Mouse (Mus musculus) monocyte, adult 5-6 weeks (primary cell): ENCODE data around the gene Foxb1. TPM values are rescaled to one million over a fixed set of nuclear protein-coding genes. Genes with fewer than 3 reads are reported as not detected.

Source experiments
- ATAC-seq: fragments of 153-309, 156-312 bp; replicated peaks from 2 replicates; pipeline ENCODE4 v1.8.0; 2017; ENCODE audit warnings: mild to moderate bottlenecking; ENCODE audit not compliant: low TSS enrichment, insufficient number of reproducible peaks, severe bottlenecking, poor library complexity, low FRiP score
- total RNA-seq: library from RNA; stranded (forward); fragments of 200-1000, 200-491, 200-594 nt; gene quantifications from 3 replicates; pipeline ENCODE4 v1.2.3, GENCODE M21; 2017

Gene Foxb1
- not detected in 3 replicates for total RNA-seq

GRCm38 (mm10) chr9:69760371-69761301, at the start of gene Foxb1:
Foxb1 (minus strand) TSS chr9:69760940.
- no peak for ATAC-seq

DNA sequence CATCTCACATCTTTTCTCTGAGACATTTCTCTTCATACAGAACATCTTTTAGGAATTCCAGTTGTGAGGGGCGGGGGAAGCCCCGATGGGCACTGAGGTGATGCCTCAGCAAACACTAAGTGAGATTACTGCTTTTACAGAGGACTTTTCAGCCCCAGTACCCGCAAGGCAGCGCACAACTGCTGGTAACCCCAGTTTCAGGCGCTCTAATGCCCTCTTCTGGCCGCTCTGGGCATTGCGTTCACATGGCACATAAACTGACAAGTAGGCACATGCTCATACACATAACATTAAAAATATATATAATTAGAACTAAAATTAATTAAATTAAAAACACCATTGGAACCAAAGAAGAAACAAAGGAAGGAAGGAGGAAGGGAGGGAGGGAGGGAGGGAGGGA, 29.8 kb upstream of the Foxb1 start:
- ATAC-seq = no peak

- no peak for ATAC-seq
Observed at GRCm38 (mm10) chr9:69779996-69780395, 19.3 kb upstream of the Foxb1 start.

DNA sequence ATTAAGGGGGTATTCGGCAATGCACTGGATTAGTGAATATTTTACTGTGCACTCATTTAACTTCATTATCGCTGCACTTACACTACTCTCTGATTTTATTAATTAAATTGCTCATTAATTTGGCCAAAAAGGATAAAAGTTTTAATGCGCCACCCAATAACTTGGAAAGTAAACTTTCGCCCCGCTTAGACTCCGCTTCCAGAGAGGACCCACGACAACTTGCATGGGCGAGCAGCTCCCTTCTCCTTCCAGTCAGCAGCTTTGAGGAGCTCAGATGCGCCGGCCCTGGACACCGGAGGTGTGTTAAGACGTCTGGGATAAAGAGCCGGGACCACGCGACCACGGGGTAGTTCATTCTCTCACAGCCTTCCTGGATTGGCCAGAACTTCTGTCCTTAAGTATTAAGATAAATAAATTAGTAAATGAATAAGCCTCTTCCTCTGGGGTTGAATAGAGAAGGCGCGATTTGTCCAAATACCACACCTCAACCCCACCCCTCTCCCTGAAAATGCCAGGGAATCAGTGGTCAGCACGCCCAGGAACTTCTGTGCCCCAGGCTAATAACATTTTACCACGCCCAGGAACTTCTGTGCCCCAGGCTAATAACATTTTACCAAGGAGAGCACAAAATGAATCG, 9.3 kb upstream of the Foxb1 start:
- no peak for ATAC-seq

DNA sequence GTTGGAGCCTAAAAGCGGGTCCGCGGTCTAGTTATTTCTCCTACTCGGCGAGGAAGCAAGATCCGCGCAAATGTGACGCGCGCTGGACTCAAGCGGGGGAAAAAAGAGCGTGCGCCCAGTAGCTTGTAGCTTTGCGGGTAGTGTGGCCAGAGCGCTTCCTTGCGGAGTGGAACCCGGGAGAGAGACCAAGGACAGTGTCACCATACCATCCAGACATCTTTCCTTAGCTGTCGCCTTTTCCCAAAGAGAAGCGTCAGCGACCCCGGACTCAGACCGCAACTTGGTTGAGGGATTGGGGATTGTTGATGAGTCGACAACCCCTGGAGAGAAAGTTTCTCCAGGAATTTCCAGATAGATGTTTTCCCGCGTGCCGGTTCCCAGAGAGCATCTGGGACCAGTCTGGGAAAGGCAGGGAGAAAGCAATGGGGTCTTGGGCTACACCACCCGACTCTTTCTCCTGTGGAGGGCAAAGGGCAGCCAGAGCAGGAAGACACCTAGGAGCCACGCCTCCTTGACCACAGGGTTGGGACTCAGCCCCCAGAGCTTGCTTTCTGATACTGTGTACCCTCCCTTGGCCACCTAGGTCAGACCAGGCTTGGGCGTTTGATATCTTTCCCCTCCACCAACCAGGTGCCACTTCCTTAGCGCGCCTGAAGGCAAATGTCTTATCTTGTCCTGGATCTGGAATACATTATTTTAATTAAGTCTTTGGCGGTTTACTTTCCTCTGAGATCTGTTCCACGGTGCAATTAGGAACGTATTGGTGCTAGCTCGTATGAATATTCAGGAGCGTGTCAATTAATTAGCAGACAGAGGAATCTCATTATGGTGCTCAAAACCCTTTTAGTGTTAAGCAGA, 8.6 kb upstream of the Foxb1 start:
- no peak for ATAC-seq

- no peak for ATAC-seq
Observed at GRCm38 (mm10) chr9:69768136-69768875, 7.6 kb upstream of the Foxb1 start.

DNA sequence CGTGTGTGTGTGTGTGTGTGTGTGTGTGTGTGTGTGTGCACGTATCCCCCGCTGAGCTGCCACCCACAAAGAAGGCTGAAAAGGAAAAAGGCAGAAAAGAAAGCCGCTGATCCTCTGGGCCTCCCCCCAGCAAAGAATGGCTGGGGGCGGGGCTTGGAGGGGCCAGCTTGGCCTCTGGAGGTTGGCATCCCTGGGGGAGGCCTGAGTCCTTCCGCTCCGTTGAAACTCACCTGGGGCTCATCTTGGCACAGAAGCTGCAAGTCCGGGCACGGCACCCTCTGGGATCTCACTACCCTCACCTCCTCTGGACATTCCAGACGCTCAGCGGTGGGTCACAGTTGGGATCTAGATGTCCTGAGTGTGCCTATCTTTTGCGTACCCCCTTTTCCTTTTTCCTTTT, 6.7 kb upstream of the Foxb1 start:
- ATAC-seq = no peak

DNA sequence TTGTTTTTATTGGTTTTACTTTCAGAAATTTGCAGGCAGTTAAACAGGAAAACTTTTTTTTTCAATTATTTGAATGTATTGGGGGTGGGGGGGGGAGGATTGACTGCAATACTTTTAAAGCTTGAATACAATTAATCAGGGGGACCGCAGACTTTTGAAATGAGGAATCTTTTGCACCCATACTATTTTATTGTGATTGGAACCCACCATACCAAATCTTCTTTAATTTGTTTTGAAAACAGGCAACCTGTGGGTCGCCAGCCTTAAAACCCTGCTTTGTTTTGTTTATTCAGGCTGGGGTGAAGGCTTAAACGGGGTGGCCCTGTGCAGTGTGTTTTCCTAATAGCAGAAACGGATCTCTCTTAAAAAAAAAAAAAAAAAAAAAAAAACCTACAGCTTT, 6.2 kb upstream of the Foxb1 start:
- ATAC-seq = no peak

- no peak for ATAC-seq
Observed at GRCm38 (mm10) chr9:69766301-69766700, 5.6 kb upstream of the Foxb1 start.

DNA sequence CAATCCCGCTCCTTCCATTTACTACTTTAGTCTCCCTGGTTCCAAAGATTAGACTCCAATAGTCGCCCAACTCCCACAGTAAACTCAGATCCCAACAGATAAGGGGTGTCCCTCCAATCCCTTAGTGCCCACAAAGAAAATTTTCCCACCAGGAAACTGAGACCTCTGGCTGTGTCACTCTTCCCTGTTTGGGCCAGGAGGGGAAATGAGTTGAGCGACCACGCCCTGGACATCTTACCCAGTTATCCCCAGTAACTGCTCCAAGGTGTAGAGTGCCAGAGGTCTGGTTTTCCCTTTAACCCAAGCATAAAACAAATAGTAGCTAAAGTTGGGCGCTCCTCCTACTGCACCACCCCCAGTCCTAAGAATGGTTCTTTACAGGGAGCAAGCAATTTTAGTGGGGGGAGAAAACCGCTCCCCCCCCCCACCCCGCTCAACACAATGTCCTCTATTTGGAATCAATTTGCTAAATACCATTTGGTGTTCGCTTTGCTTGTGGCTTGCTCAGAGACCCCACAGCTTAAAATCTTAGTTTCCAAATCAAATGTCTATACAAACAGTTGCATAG, 4.8 kb upstream of the Foxb1 start:
- ATAC-seq = no peak

GRCm38 (mm10) chr9:69764586-69765482, 4.1 kb upstream of the Foxb1 start:
- ATAC-seq = no peak

DNA sequence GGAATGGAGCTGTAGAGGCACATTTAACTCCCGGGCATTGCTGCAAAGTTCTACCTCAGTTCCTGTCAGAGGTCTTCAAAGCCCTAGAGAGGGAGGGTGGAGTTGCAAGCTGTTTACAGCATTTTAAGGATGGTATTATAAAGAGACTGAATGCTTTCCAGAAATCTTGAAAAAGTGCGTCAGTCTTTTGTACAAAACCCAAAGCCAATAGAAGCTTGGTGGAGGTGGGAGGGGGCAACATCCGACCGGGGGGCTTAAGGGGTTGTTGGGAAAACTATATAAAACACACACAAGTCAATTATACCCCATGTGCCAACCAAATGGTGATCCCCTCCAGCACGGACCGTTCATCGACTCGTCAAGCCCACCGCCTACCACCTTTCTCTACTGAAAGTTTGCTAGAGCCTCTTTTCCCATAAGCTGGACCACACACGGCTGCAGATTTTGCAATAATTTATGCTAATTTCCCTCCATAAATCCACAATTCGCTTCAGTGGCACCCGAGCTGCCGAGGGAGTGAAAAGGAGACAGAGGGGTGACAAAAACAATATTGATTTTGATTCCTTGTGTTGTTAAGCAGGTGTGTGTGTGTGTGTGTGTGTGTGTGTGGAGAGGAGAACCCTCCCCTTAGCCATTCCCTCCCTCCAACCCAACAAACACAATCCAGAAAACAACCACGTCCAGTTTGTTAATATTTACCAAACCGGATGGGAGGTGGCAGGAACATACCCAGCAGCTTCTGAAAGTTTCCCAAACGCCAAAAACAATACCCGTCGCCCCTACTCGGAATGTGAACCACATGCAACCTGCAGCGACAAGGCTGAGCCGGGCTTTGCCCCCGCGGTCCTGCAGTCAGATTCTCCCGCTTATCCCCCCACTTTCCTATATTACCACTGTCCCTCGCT, 3.2 kb upstream of the Foxb1 start:
- ATAC-seq = no peak

GRCm38 (mm10) chr9:69762703-69763102, 2.0 kb upstream of the Foxb1 start:
- ATAC-seq = no peak

- no peak for ATAC-seq
Observed at GRCm38 (mm10) chr9:69762221-69762620, 1.5 kb upstream of the Foxb1 start.

GRCm38 (mm10) chr9:69761569-69761968, 829 bp upstream of the Foxb1 start:
- no peak for ATAC-seq

DNA sequence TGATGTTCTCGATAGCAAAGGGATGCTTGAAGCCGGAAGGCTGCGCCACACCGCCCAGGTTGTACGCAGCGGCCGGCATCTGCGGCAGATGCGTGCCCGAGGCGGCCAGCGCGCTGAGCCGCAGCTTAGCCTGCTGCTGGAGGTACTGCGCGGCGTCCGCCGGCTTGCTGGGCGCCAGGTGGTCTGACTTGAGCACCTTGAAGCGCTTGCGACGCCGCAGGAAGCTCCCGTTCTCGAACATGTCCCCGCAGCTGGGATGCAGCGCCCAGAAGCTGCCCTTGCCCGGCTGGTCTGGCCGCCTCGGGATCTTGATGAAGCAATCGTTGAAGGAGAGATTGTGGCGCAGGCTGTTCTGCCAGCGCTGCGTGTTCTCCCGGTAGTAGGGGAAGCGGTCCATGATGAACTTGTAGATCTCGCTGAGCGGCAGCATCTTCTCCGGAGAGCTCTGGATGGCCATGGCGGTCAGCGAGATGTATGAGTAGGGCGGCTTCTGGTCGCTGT, 969 bp downstream of the Foxb1 start:
- no peak for ATAC-seq
